Mouse (Mus musculus): ENCODE results near the gene Gprc5d.

The Gprc5d gene

GRCm38 (mm10) chr6:135136439-135137161 lies 18.5 kb upstream of the Gprc5d start:
- no peak for DNase-seq (ENCODE audit: low read depth, low spot score)

GRCm38 (mm10) chr6:135135735-135136134 lies 17.7 kb upstream of the Gprc5d start:
- DNase-seq (ENCODE audit: low read depth, low spot score): no peak

GRCm38 (mm10) chr6:135133486-135133885 lies 15.4 kb upstream of the Gprc5d start:
- DNase-seq (ENCODE audit: low read depth, low spot score): no peak

GRCm38 (mm10) chr6:135133086-135133485 lies 15.0 kb upstream of the Gprc5d start:
- no peak for DNase-seq (ENCODE audit: low read depth, low spot score)

GRCm38 (mm10) chr6:135124755-135125380 lies 6.8 kb upstream of the Gprc5d start:
- no peak for DNase-seq (ENCODE audit: low read depth, low spot score)

GRCm38 (mm10) chr6:135116479-135116878 lies 1.6 kb downstream of the Gprc5d start:
- DNase-seq (ENCODE audit: low read depth, low spot score): no peak

GRCm38 (mm10) chr6:135113114-135113436 lies 5.0 kb downstream of the Gprc5d start:
- no peak for DNase-seq (ENCODE audit: low read depth, low spot score)

GRCm38 (mm10) chr6:135112411-135113113 lies 5.5 kb downstream of the Gprc5d start:
- DNase-seq (ENCODE audit: low read depth, low spot score): no peak

- no peak for DNase-seq (ENCODE audit: low read depth, low spot score)
Measured at GRCm38 (mm10) chr6:135107014-135107413, 11.1 kb downstream of the Gprc5d start.

- DNase-seq (ENCODE audit: low read depth, low spot score): no peak
Measured at GRCm38 (mm10) chr6:135102736-135103303, 15.3 kb downstream of the Gprc5d start.

- DNase-seq (ENCODE audit: low read depth, low spot score): no peak
Measured at GRCm38 (mm10) chr6:135100787-135101472, 17.2 kb downstream of the Gprc5d start.

- DNase-seq (ENCODE audit: low read depth, low spot score): no peak
Measured at GRCm38 (mm10) chr6:135092798-135093470, 25.1 kb downstream of the Gprc5d start.

- DNase-seq (ENCODE audit: low read depth, low spot score): no peak
Measured at GRCm38 (mm10) chr6:135090661-135091060, 27.4 kb downstream of the Gprc5d start.

- DNase-seq (ENCODE audit: low read depth, low spot score): no peak
Measured at GRCm38 (mm10) chr6:135089786-135090185, 28.3 kb downstream of the Gprc5d start.

- DNase-seq (ENCODE audit: low read depth, low spot score): peak; percentile 96
Measured at GRCm38 (mm10) chr6:135087721-135088451, 30.2 kb downstream of the Gprc5d start.

- DNase-seq (ENCODE audit: low read depth, low spot score): no peak
Measured at GRCm38 (mm10) chr6:135085703-135086102, 32.4 kb downstream of the Gprc5d start.

GRCm38 (mm10) chr6:135083991-135084502 lies 34.0 kb downstream of the Gprc5d start:
- peak; percentile 66 for DNase-seq (ENCODE audit: low read depth, low spot score)

GRCm38 (mm10) chr6:135078420-135078819 lies 39.7 kb downstream of the Gprc5d start:
- no peak for DNase-seq (ENCODE audit: low read depth, low spot score)

- DNase-seq (ENCODE audit: low read depth, low spot score): no peak
Measured at GRCm38 (mm10) chr6:135076202-135076601, 41.9 kb downstream of the Gprc5d start.

- peak; percentile 46 for DNase-seq (ENCODE audit: low read depth, low spot score)
Measured at GRCm38 (mm10) chr6:135074405-135074947, 43.6 kb downstream of the Gprc5d start.

Data from 3T3-L1 (cell line).